Mouse (Mus musculus) kidney, adult 2 months (tissue): Measurements from ENCODE around the gene Slc39a11. TPM values are rescaled to one million over a fixed set of nuclear protein-coding genes. Genes with fewer than 3 reads are reported as not detected.
A peak's percentile ranks its signal among the peaks of the same experiment; 100 is the strongest.

Source experiments
- DNase-seq: peaks from one replicate; pipeline ENCODE4 v3.0.0; 2021
- H3K27ac ChIP-seq: fragments of 200-500 bp; 2 replicates; pipeline ENCODE4 v1.5.1; 2012; ENCODE audit warnings: low read depth, low read length, control low read depth, inconsistent platforms; ENCODE audit not compliant: insufficient read depth
- H3K27me3 ChIP-seq: fragments of 200-500 bp; replicated peaks from 2 replicates; pipeline ENCODE4 v1.6.1; 2012; ENCODE audit warnings: mild to moderate bottlenecking, moderate library complexity, low read length, inconsistent platforms; ENCODE audit not compliant: control insufficient read depth, insufficient read depth
- H3K36me3 ChIP-seq: fragments of 200-500 bp; 2 replicates; pipeline ENCODE4 v1.6.1; 2012; ENCODE audit warnings: mild to moderate bottlenecking, moderate library complexity, low read length, inconsistent platforms; ENCODE audit not compliant: control insufficient read depth, insufficient read depth
- H3K4me1 ChIP-seq: fragments of 200-500 bp; 2 replicates; pipeline ENCODE4 v1.6.1; 2011; ENCODE audit warnings: low read length; ENCODE audit not compliant: control insufficient read depth, insufficient read depth
- H3K4me3 ChIP-seq: fragments of 200-500 bp; 2 replicates; pipeline ENCODE4 v1.5.1; 2011; ENCODE audit warnings: mild to moderate bottlenecking, low read depth, low read length, control low read depth; ENCODE audit not compliant: insufficient read depth
- CTCF ChIP-seq: fragments of 200-500 bp; conservative IDR thresholded peaks from 2 replicates; pipeline ENCODE4 v1.5.1; 2011; ENCODE audit warnings: low read depth, mild to moderate bottlenecking, control low read depth, low read length, moderate library complexity, mixed read lengths; ENCODE audit not compliant: insufficient read depth, insufficient read length
- POLR2A ChIP-seq: fragments of 200-500 bp; IDR thresholded peaks from one replicate; pipeline ENCODE4 v1.6.1; 2011; ENCODE audit warnings: low read depth, low read length, control low read depth
- WGBS: fragments of 180-500 bp; shearing (Covaris S2); methylation state at CpG from one replicate; pipeline ENCODE4 v1.1.7; 2018; 5-methylcytosine and 5-hydroxymethylcytosine counted together
- polyA plus RNA-seq: library from polyadenylated mRNA; depleted of rRNA; stranded (reverse); fragments of >200 nt; gene quantifications from 2 replicates; pipeline ENCODE4 v1.2.3, GENCODE M21; 2012

Slc39a11 gene
- polyA plus RNA-seq, 1 experiment: 24.5 TPM

DNA sequence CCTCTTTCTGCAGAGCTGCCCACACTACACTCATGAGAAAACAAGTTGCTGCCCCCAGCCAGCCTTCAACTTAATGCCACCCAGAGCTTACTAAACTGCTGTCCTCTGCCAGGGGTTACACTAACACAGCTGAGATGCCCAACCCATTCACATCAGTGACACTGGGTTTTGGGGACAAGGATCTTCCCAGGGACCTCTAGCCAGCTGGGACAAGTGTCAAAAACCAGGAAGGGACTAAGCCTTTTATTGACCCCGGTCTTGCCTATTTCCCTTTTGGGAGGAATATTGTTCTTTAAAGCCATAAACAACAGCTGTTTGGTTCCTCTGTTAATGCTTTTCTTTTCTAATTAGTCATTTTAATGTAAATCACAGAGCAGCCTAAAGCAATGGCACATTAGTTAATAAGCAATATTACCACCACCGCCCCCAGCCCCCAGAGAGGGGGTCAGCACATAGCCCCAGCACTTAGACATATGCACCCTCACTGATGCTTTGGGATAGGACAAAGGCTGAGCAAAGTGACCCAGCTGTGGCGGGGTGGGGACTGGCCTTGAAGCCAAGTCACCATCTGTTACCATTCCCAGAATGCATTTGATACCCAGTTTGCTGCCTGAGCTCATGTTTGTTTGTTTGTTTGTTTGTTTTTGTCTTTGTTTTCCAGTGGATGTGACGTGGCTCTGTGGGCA is 341.5 kb downstream of the Slc39a11 start:
- no peak for DNase-seq
- TF ChIP-seq CTCF (no peak), POLR2A (no peak)
- 73% methylated on average over 4 of the region's 4 CpGs for WGBS

DNA sequence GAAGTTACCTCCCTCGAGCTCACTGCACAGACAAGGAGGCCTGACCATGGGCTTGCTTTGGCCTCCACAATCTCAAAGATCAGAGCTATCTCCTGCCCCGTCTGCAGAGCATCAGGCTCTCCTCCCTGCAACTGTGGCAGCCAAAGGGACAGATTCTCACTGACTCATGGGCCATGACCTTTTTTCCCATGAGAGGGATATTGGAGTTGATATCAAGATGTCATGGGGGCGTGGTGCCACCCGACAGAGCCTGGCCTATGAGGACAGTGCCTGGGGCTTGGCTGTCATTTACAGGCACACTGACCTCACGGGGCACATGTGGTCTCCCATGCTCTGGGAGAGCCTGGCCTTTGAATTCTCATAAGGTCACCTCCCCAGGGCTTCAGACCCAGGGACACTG is 346.7 kb downstream of the Slc39a11 start:
- Histone ChIP-seq H3K4me1 (no peaks in the 10 kb centered on the region), H3K27ac (no peak overlapping the region), H3K4me3 (no peak overlapping the region), H3K36me3 (no peaks in the 10 kb centered on the region), H3K27me3 (no peaks in the 10 kb centered on the region)
- TF ChIP-seq CTCF (no peak), POLR2A (no peak)
- 91% methylated on average over 5 of the region's 5 CpGs for WGBS
- no peak for DNase-seq

More for the DNA sequence above, 341.5 kb downstream of the Slc39a11 start:
- Histone ChIP-seq H3K36me3 (no peaks in the 10 kb centered on the region), H3K27ac (no peak overlapping the region), H3K4me3 (no peak overlapping the region), H3K27me3 (no peaks in the 10 kb centered on the region), H3K4me1 (no peaks in the 10 kb centered on the region)

DNA sequence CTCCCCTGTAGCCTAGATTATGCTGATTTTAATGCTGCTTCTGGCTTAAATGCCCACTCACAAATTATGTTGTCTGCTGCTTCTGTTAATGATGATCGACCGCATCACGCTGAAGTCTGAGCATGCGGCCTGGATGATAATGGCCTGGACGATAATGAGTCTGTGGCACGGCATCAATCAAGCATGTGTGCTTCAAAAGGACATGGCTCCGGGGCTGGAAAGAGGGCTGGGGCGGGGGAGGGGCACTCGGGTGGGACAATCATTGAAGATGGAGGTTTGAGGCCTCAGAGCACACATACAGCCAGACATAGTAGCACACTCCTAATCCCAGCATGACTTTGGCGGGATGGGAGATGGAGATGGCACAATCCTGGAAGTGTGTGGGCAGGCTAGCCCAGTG is 350.4 kb downstream of the Slc39a11 start:
- Histone ChIP-seq H3K27me3 (no peaks in the 10 kb centered on the region), H3K4me1 (no peaks in the 10 kb centered on the region), H3K27ac (no peak overlapping the region), H3K4me3 (no peak overlapping the region), H3K36me3 (no peaks in the 10 kb centered on the region)
- no peak for DNase-seq
- TF ChIP-seq CTCF (no peak), POLR2A (no peak)
- WGBS: 84% methylated on average over 10 of the region's 10 CpGs

DNA sequence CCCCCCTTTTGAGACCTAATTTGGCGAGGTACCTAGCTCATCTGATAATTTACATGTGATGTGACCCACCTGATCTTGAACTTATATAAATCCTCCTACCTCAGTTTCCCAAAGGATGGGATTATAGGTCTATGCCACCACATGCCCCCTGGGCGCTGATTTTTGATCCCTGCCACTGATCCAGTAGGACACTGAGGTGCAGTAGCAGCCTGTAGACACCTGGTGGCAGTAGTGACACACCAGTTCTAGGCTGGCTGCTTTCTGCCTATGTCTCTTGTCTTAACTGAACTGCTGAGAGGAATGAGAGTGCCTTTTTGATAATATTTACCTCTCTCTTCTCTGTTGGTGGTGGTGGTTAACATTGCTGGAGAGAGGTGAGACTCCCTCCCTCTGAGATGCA is 352.1 kb downstream of the Slc39a11 start:
- peak; percentile 75 for DNase-seq

DNA sequence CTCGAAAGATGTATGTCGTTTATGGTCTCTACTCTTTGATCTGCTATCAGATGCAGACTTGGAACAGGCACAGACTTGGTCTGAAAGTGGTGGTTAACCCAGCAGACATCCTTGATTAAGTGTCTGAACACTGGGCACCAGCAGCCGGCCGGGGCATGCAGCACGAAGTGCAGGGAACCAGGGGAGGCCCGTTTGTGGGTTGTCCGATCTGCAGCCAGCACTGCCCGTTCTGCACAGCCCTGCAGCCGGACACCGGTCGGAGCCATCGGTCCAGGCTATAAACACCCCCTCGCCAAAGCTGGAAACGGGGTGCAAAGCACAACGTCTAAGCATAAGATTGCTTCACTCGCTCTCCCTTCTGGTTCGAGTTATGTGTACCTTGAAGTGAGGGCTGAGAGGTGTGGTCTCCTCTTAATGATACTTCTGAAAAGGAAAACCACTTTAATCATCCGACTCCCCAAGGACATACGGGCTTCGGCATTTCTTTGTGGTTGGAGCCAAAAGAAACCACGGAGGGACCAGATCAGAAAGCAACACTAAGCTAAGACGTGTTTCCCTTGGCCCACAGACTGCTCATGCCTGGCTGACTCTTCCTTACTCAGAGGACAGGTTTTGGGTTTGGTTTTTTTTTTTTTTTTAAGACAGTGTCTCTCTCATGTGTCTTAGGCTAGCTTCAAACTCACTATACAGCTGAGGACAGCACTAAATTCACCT is 352.8 kb downstream of the Slc39a11 start:
- TF ChIP-seq POLR2A: no peak
- no peak for TF ChIP-seq CTCF
- Histone ChIP-seq H3K27me3 (no peaks in the 10 kb centered on the region), H3K36me3 (no peaks in the 10 kb centered on the region), H3K4me1 (no peaks in the 10 kb centered on the region; the same call in 1 of the 2 replicates), H3K27ac (no peak overlapping the region), H3K4me3 (no peak overlapping the region)
- no peak for DNase-seq
- WGBS: 87% methylated on average over 22 of the region's 22 CpGs

More for the DNA sequence above, 352.1 kb downstream of the Slc39a11 start:
- Histone ChIP-seq H3K4me3 (no peak overlapping the region), H3K27ac (no peak overlapping the region), H3K4me1 (no peaks in the 10 kb centered on the region; the same call in 1 of the 2 replicates), H3K36me3 (no peaks in the 10 kb centered on the region), H3K27me3 (no peaks in the 10 kb centered on the region)
- TF ChIP-seq POLR2A (no peak), CTCF (peak; percentile 93)
- 38% methylated on average over 2 of the region's 2 CpGs for WGBS

DNA sequence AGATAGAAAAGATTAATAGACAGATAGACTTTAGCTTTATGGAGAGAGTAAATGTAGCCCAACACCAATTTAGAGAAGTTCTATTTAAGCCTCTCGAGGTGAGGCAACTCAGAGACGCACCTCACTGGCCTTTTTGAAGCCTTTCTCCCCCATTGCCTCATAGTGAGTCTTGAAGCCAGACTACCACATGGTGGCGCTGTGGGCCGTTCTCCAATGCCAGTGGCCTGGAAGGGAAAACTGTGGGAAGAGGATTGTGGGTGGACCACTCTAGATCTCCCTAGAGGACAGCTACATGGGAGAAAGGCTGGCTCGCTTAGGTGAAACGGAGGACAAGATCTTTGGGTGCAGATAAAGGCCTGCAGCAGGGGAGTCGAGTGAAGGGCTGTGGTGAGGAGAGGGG is 353.7 kb downstream of the Slc39a11 start:
- TF ChIP-seq POLR2A (no peak), CTCF (peak; percentile 72)
- Histone ChIP-seq H3K4me3 (no peak overlapping the region), H3K4me1 (peaks cover 5% of the 10 kb centered on the region; the same call in 1 of the 2 replicates), H3K27me3 (no peaks in the 10 kb centered on the region), H3K36me3 (no peaks in the 10 kb centered on the region), H3K27ac (no peak overlapping the region)
- 40% methylated on average over 7 of the region's 7 CpGs for WGBS
- DNase-seq: peak; percentile 32

DNA sequence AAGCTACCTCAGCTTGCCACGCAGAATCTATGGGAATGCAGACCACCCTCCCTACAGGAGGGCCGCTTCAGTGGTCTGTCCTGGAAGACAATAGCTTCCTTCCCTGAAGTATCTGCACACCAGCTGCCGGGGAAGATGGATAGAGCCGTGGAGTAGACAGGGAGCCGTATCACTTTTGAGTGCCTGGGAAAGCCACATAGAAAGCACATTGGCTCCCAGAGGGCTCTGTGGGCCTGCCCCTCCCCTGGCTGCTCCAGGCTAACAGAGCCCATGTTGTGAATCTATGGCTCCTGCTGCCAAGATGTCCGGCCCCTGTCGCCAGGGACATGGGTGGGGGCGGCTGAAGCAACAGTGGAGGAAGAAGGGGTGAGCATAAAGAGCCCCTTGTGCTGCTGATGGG is 355.4 kb downstream of the Slc39a11 start:
- no peak for DNase-seq
- 79% methylated on average over 8 of the region's 8 CpGs for WGBS
- Histone ChIP-seq H3K27me3 (no peaks in the 10 kb centered on the region), H3K4me3 (no peak overlapping the region), H3K27ac (no peak overlapping the region), H3K36me3 (no peaks in the 10 kb centered on the region), H3K4me1 (peaks cover 5% of the 10 kb centered on the region; the same call in 1 of the 2 replicates)
- no peak for TF ChIP-seq POLR2A
- TF ChIP-seq CTCF: no peak
